Comparison of ENCODE assay signal across 10 mouse cellular contexts in the genomic region with DNA sequence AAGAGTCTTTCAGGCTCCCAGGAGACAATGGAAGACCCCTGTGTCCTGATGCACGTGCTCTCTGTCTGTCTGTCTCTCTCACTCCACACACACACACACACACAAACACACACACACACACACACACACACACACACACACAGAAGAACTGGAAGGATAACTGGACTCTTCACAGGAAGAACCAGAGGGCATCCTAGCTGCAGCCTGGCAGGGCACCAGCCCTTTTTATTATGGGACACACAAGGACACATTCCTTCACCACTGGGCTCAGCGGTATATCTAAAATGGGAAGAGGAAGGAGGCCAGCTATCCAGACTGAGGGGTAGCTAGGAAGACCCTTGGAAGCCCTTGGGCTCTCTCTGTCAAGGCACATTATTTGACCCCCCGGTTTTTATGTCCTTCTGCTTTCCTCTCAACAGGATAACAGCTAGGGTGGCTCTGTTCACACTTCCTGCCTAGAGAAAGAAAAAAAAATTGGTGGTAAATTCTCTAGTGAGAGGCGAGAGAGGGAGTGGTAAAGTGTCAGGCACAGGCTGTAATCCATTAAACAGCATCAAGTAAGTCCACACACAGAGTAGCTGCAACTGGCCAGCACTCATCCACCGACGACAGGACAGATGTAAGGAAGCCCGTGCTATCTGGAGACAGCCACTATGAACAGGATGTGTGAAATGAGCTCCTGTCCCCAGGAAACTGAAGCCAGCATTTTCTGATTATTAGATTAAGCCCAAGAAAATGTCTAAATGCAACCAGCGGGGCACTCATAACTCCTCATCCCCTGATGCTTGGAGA. TPM values are rescaled to one million over a fixed set of nuclear protein-coding genes. Genes with fewer than 3 reads are reported as not detected.
DNase-seq lines count a peak whose midpoint lies in the region; ATAC-seq and TF ChIP-seq lines count a peak whose summit lies in the region.
"Had no signal": no experiment of that assay in that cellular context is flagged by ENCODE, and none has a peak within 500 bp of the region (broad histone marks: within the 10 kb centered on the region; RNA-seq: fewer than 3 reads in every experiment).

No protein-coding gene starts in this region.

- no peaks in the 10 kb centered on the region for H3K27me3 ChIP-seq in forebrain, postnatal 0 days (ENCODE audit: insufficient read depth, low read length)
- no peaks in the 10 kb centered on the region for H3K27me3 ChIP-seq in forebrain, embryonic 16.5 days (replicated peaks; ENCODE audit: control insufficient read depth, insufficient read depth, low read length)
- no peaks in the 10 kb centered on the region for H3K27me3 ChIP-seq in liver, embryonic 11.5 days (replicated peaks; ENCODE audit: control insufficient read depth, insufficient read depth, low read length)

- no peaks in the 10 kb centered on the region for H3K9me3 ChIP-seq in forebrain, postnatal 0 days (ENCODE audit: low read length)
- H3K9me3 ChIP-seq in forebrain, embryonic 16.5 days (ENCODE audit: control insufficient read depth, low read length), result no peaks in the 10 kb centered on the region
- H3K9me3 ChIP-seq in liver, embryonic 11.5 days (ENCODE audit: control insufficient read depth, low read length), result no peaks in the 10 kb centered on the region

- DNase-seq in forebrain, postnatal 0 days, result no peak
- DNase-seq in 416B (ENCODE audit: low read depth), result peak; percentile 80
- DNase-seq in heart, adult 8-10 months (ENCODE audit: low spot score), result peak; percentile 42
- no peak for DNase-seq in liver, embryonic 11.5 days (ENCODE audit: low spot score)
- DNase-seq in urinary bladder, postnatal 14 days (ENCODE audit: low spot score), result no peak
- DNase-seq in right cerebral cortex, postnatal 25 days, result no peak
- DNase-seq: left cerebral cortex, postnatal 4 days had no signal

- no peak overlapping the region for H3K4me3 ChIP-seq in forebrain, postnatal 0 days (ENCODE audit: low read depth, low read length)
- H3K4me3 ChIP-seq in forebrain, embryonic 16.5 days (replicated peaks; ENCODE audit: low read length), result no peak overlapping the region
- no peak overlapping the region for H3K4me3 ChIP-seq in liver, embryonic 11.5 days (ENCODE audit: low read depth, low read length)

- H3K9ac ChIP-seq in forebrain, postnatal 0 days, result no peak overlapping the region
- no peak overlapping the region for H3K9ac ChIP-seq in forebrain, embryonic 16.5 days (replicated peaks; ENCODE audit: low read depth, low read length)
- no peak overlapping the region for H3K9ac ChIP-seq in liver, embryonic 11.5 days (ENCODE audit: low read depth, low read length)

- no peak for TF ChIP-seq CTCF in forebrain, postnatal 0 days (IDR thresholded peaks at IDR 0.05; ENCODE audit: low read depth)

- H3K4me2 ChIP-seq in forebrain, postnatal 0 days (ENCODE audit: low read depth), result no peak overlapping the region
- no peak overlapping the region for H3K4me2 ChIP-seq in forebrain, embryonic 16.5 days (ENCODE audit: low read length)
- H3K4me2 ChIP-seq in liver, embryonic 11.5 days, result no peak overlapping the region

- H3K4me1 ChIP-seq in forebrain, postnatal 0 days (ENCODE audit: insufficient read depth), result no peaks in the 10 kb centered on the region
- peaks cover 18% of the 10 kb centered on the region for H3K4me1 ChIP-seq in forebrain, embryonic 16.5 days (replicated peaks; ENCODE audit: control insufficient read depth, insufficient read depth, low read length)
- H3K4me1 ChIP-seq in liver, embryonic 11.5 days (replicated peaks; ENCODE audit: control insufficient read depth, insufficient read depth, low read length), result no peaks in the 10 kb centered on the region

- no peak overlapping the region for H3K27ac ChIP-seq in forebrain, postnatal 0 days (ENCODE audit: low read depth, low read length)
- H3K27ac ChIP-seq in forebrain, embryonic 16.5 days (ENCODE audit: low read length), result no peak overlapping the region
- no peak overlapping the region for H3K27ac ChIP-seq in liver, embryonic 11.5 days (ENCODE audit: low read depth, low read length)

- ATAC-seq in forebrain, postnatal 0 days, result 0 out of 2 replicates have a peak, but pooled peaks have one; percentile 16
- ATAC-seq in forebrain, embryonic 16.5 days, result no peak
- peak; percentile 20 to 25; a peak in 3 of 4 replicates for ATAC-seq in hematopoietic stem cell, adult 5-6 weeks (replicated peaks in 1 of 2; ENCODE audit: insufficient read depth in 1 of 2, low FRiP score in 2 of 2, low TSS enrichment in 1 of 2, low read depth in 1 of 2, poor library complexity in 2 of 2, severe bottlenecking in 2 of 2)
- no peak for ATAC-seq in liver, embryonic 11.5 days (replicated peaks; ENCODE audit: low FRiP score)
- ATAC-seq: lung, postnatal 0 days had no signal

- no peaks in the 10 kb centered on the region for H3K36me3 ChIP-seq in forebrain, postnatal 0 days (ENCODE audit: insufficient read depth)
- H3K36me3 ChIP-seq in forebrain, embryonic 16.5 days (ENCODE audit: control insufficient read depth, insufficient read depth), result no peaks in the 10 kb centered on the region
- H3K36me3 ChIP-seq in liver, embryonic 11.5 days (ENCODE audit: control insufficient read depth, insufficient read depth, low read length), result no peaks in the 10 kb centered on the region

- 53% methylated on average over 8 of the region's 8 CpGs for WGBS in forebrain, postnatal 0 days
- 64% methylated on average over 8 of the region's 8 CpGs for WGBS in forebrain, embryonic 16.5 days
- 44% methylated on average over 8 of the region's 8 CpGs for WGBS in liver, embryonic 11.5 days

RNA-seq across cellular contexts. Expression of gene Nos1ap, which starts 38.8 kb away (rescaled TPM):
- total RNA-seq in forebrain, postnatal 0 days (2014; rRNA removed), result 8.0 and 12.4 TPM in 2 replicates
- 8.0 and 14.8 TPM in 2 replicates for polyA plus RNA-seq in forebrain, postnatal 0 days (2015; fragmentation: Nextera tagmentation; extraction: Ambion mirVana)
- 20.9 and 26.9 TPM in 2 replicates for polyA plus RNA-seq in forebrain, embryonic 16.5 days (2015; fragmentation: Nextera tagmentation; extraction: Ambion mirVana)
- 10 to 100 TPM; 22.5 to 27.8 (median 25.2) TPM for total RNA-seq in heart, adult 8-10 months (2022)
- total RNA-seq in hematopoietic stem cell, adult 5-6 weeks (2017), result 5.7 and 14.3 TPM in 2 replicates
- polyA plus RNA-seq in liver, embryonic 11.5 days (2014; fragmentation: Nextera tagmentation; extraction: Ambion mirVana), result 8.6 and 8.8 TPM in 2 replicates

Comparison
In these comparisons a context has a peak if more than half of its experiments do, and no peak if none do; other contexts are left out.
1. ATAC-seq: peak in forebrain, postnatal 0 days (single experiment) and hematopoietic stem cell, adult 5-6 weeks (2 of 2); none in forebrain, embryonic 16.5 days (single experiment) and liver, embryonic 11.5 days (single experiment).
2. DNase-seq: peak in 416B (single experiment) and heart, adult 8-10 months (single experiment); none in forebrain, postnatal 0 days (single experiment), liver, embryonic 11.5 days (single experiment), urinary bladder, postnatal 14 days (single experiment) and right cerebral cortex, postnatal 25 days (single experiment).